Mouse (Mus musculus): ENCODE results near the gene Mapk6. TPM values are rescaled to one million over a fixed set of nuclear protein-coding genes. Genes with fewer than 3 reads are reported as not detected.

Gene Mapk6
- polyA plus RNA-seq (2021; fragmentation: Nextera tagmentation) = 27.1 and 87.8 TPM in 2 replicates
- long read RNA-seq, experiment 1, full-length matches to known transcripts = 87 of 127 reads
- long read RNA-seq, experiment 1, partial matches to known transcripts = 9 of 127 reads
- long read RNA-seq, experiment 1, other reads (novel, unspliced or antisense) = 31 of 127 reads
- long read RNA-seq, experiment 2, full-length matches to known transcripts = 12 of 29 reads
- long read RNA-seq, experiment 2, partial matches to known transcripts = 6 of 29 reads
- long read RNA-seq, experiment 2, other reads (novel, unspliced or antisense) = 11 of 29 reads

DNA sequence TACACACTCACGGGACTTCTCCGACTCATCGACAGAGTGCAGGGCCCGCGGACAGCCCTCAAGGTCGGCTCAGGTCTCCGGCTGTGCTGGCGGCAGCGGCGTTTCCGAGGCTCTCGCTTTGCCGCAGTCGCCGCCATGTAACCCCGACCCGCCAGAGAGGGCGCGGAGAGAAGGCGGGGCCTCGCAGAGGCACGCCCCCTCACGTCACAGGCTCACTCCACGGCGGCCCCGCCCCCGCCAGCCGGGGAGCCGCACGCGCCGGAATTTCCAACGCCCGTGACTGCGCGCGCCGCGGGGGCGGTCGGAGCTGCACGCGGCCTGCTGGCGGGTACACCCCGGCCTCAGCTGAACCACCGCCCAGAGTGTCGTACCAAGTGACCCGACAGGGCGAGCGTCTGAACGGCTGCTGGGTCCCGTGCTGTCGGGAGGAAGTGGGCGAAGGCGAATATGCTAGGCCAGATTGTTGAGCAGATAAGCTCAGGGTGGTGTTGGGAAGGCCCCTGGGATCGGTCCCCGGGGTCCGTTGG is at the start of gene Mapk6:
Gene Mapk6 (minus strand): TSS at position 154 of the 527 bp plus-strand sequence.

GRCm38 (mm10) chr9:75440796-75441666 is 31.2 kb upstream of the Mapk6 start, which contains the start of gene Leo1:
Leo1 (plus strand) TSS chr9:75441524.

GRCm38 (mm10) chr9:75347458-75347857 is 62.3 kb downstream of the Mapk6 start, which contains the start of gene Bcl2l10:
Bcl2l10 (plus strand) TSS chr9:75347758.

Other genes starting within 250 kb of the Mapk6 start
- gene Myo5c, start 178.0 kb downstream of the Mapk6 start, polyA plus RNA-seq (2021; fragmentation: Nextera tagmentation) = 0.23 and 0.70 TPM in 2 replicates
- gene Gnb5, start 103.7 kb downstream of the Mapk6 start, polyA plus RNA-seq (2021; fragmentation: Nextera tagmentation) = 206 and 251 TPM in 2 replicates
- gene Bcl2l10, start 62.2 kb downstream of the Mapk6 start, polyA plus RNA-seq (2021; fragmentation: Nextera tagmentation) = not detected in 2 replicates
- gene Leo1, start 31.5 kb upstream of the Mapk6 start, polyA plus RNA-seq (2021; fragmentation: Nextera tagmentation) = 16.8 and 24.1 TPM in 2 replicates
- gene Tmod3, start 149.7 kb upstream of the Mapk6 start, polyA plus RNA-seq (2021; fragmentation: Nextera tagmentation) = 26.4 and 33.5 TPM in 2 replicates
- 210 and 317 TPM in 2 replicates for gene Tmod2, start 201.3 kb upstream of the Mapk6 start, polyA plus RNA-seq (2021; fragmentation: Nextera tagmentation)
- gene Lysmd2, start 215.7 kb upstream of the Mapk6 start, polyA plus RNA-seq (2021; fragmentation: Nextera tagmentation) = 135 and 152 TPM in 2 replicates

Data from left cerebral cortex, adult 6 months (tissue).